Mouse (Mus musculus) cerebellum, adult 11 months (tissue): ENCODE results near the gene Msrb1.
A peak's percentile ranks its signal among the peaks of the same experiment; 100 is the strongest.
"Not testable (repeated sequence)": the region's sequence is repeated elsewhere in the genome, so short reads cannot be mapped to it uniquely, and the experiment has no call there.

Experiments
- DNase-seq: peaks from one replicate; pipeline ENCODE4 v3.0.0; 2022

Msrb1 gene

GRCm38 (mm10) chr17:24736330-24737051 is at the start of gene Msrb1:
Gene Msrb1 (plus strand): TSS chr17:24736642.
- peak; percentile 89 for DNase-seq

- DNase-seq = peak; percentile 46
Measured at GRCm38 (mm10) chr17:24687146-24687595, 49.3 kb upstream of the Msrb1 start.

DNA sequence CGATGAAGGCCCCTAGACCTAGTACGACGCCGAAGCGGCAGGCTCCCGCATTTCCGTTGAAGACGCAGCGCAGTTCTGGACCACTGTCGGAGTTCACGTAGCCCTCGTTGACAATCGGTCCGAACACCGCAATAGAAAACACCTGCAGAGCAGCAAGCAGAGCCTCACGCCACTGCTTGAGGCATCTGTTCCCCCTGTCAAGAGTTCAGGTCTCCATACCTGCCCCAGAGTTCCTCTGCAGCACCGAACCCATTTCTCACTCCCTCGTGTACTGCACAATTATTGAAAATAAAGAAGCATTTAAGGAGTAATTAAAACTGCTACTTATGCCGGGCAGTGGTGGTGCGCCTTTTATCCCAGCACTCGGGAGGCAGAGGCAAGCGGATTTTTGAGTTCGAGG is 48.8 kb upstream of the Msrb1 start:
- no peak for DNase-seq

DNA sequence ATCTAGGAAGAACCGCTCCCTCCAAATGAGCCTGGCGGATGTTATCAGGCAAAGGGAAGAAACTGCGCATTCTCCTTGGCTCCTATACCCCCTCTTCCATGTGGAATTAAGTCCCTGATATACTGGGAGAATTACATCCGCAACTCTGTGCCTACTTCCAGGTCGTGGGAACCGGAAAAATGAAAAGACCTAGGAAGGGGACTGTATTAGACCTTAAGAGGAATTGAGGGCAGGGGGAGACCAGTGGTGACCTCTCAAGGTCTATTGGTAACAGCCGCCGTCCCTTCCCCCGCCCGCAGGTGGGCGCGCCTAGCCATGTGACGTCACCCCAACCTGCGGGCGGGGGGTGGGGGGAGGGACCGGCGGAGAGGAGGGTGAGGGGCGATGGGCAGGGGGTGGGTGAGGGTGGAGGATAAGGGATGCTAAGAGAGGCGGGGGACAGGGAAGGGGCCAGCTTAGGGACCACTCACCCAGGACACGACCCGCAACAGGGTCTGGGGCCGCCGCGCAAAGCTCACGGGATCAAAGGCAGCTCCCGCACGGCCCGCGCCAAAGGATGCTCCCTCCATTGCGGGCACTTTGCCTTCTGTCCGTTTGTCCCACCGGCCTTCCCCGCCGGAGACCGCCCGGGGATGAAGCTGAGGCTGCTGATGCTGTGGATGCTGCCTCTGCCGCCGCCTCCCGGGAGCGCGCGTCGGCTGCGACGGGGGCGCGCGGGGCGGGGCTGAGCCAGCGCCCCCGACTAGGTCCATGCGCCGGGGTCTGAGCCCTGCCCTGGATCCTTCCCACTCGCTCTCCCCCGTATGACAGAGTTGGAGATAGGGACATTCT is 47.0 kb upstream of the Msrb1 start, which contains the start of gene Syngr3:
Gene Syngr3, minus strand, starts transcription at position 705 of the 831 bp plus-strand sequence.
- peak; percentile 57 for DNase-seq

GRCm38 (mm10) chr17:24692385-24692784 is 44.1 kb upstream of the Msrb1 start:
- DNase-seq = no peak

GRCm38 (mm10) chr17:24695326-24696010 is 41.0 kb upstream of the Msrb1 start:
- no peak for DNase-seq

DNA sequence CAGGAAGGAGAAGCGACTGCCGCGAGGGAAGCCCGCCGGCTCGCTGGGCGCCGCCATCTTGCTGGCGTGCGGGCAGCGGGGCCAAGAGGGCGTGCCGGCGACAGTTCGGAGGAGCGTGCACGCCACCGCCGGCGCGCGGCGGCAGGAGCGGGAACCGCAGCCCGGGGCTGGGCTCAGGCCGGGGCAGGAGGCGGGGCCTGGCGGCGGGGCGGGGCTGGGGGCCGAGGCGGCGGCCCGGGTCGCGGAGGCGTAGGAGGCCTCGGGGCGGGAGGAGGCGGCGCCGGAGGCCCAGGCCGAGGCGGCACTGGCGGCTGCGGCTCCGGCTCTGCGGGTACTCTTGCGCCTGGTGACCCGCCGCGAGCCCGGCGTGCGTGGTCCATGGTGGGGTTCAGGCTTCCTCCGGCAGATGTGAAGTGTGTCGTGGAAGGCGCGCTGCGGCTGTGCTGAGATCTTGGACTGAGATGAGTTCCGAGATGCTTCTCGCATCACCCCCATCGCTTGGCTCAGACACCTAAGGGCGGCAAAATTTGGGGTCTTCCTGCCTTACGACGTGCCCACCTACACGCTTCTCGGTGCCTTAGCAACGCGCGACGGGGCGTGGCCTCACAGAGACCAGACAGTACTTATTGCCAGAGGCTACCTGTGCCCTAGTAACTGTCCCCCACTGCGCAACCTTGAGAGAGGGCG is 40.3 kb upstream of the Msrb1 start, which contains the start of the genes Gfer and Noxo1:
Gene Gfer, minus strand, starts transcription at position 146 of the 687 bp plus-strand sequence.
Gene Noxo1, plus strand, starts transcription at position 224 of the 687 bp plus-strand sequence.
- peak; percentile 84 for DNase-seq

GRCm38 (mm10) chr17:24697985-24698384 is 38.5 kb upstream of the Msrb1 start:
- DNase-seq = no peak

DNA sequence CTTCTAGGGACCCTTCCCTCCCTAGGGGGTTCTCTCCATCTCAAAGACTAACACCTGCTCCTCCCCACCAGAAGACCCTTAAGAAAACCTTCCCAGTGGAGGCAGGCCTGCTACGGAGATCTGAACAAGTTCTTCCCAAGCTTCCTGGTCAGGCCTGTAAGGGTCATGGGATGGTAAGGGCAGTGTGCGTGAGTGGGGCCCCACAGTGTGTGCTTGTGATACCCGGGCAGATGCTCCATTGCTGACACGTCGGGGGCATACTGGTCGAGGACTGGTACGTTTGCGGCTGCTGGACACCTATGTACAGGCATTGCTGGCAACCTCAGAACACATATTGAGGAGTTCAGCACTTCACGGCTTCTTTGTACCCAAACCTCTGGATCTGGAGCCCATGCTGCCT is 37.7 kb upstream of the Msrb1 start:
- no peak for DNase-seq

- no peak for DNase-seq
Measured at GRCm38 (mm10) chr17:24699473-24699872, 37.0 kb upstream of the Msrb1 start.

DNA sequence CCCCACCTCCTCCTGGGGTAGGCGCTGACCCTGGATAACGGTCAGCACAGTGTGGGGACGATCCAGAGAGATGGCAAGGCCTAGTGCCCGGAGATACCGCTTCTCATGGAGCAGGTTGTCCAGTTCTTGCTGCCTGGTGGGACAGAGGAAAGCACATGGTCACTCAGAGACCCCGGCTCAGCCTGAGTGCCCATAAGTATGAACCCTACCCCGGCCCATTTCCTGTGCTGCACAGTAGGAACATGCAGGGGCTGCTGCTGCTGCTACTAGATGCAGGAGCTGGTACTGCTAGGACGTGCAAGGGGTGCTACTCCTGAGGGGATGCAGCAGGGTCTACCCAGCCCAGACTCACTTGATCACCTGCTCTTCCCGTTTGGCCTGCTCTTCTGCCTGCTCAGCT is 35.2 kb upstream of the Msrb1 start:
- DNase-seq = no peak

- DNase-seq = peak; percentile 11
Measured at GRCm38 (mm10) chr17:24705821-24706220, 30.6 kb upstream of the Msrb1 start.

DNA sequence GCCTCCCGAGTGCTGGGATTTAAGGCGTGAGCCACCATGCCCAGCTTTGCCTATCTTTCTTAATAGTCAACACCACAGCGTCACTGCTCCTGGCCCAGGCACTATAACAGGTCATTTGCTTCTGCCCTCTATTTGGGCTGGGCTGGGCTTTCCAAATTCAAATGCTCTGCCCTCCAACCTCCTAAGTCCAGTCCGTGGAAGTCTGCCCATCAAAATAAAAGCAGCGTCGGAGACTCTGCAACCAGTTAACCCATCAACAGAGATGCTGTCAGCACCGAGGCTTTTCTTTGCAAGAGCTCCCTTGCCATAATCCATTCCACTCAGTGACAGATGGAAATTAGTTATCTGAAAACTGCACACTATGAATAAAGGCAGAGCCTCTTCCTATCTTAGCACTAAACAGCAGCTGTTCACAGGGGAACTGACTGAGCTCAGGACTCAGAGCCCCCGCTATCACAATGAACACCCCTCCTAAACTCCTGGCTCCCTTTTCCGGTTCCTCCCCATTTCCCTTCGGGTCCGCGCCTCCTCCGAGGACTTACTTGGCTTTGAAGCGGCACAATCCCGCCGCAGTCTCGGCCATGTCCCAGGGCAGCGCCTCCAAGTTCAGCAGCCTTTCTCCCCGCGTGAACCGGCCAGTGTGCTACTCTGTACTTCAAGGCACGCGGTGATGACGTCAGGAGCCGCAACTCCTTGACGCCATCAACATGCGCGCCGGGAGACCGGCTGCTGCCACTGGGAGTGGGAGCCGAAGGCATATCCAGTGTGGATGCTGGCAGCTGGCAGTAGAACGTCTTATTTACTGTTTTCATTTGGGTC is 29.3 kb upstream of the Msrb1 start, which contains the start of gene Tbl3:
Gene Tbl3, minus strand, starts transcription at position 679 of the 819 bp plus-strand sequence.
- peak; percentile 87 for DNase-seq

DNA sequence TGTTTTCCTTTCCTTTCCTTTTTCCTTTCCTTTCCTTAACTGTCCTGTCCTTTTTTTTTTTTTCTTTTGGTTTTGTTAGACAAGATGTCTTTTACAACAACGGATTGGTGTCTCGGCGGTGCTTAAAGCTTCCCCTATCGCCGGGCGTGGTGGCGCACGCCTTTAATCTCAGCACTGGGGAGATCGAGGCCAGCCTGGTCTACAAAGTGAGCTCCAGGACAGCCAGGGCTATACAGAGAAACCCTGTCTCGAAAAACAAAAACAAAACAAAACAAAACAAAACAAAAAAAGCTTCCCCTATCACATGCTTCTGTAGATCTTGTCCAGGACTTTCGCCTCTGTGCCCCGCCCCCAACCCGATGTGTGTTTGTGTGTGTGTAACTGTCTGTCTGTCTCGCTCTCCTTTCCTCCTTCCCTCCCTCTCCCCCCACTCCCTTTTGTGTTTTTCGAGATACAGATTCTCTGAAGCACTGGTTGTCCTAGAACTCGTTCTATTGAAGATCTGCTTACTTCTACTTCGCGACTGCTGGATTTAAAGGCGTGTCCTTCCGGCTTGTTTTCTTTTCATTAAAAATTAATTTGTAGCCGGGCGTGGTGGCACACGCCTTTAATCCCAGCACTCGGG is 28.5 kb upstream of the Msrb1 start:
- no peak for DNase-seq

GRCm38 (mm10) chr17:24708646-24709045 is 27.8 kb upstream of the Msrb1 start:
- no peak for DNase-seq

DNA sequence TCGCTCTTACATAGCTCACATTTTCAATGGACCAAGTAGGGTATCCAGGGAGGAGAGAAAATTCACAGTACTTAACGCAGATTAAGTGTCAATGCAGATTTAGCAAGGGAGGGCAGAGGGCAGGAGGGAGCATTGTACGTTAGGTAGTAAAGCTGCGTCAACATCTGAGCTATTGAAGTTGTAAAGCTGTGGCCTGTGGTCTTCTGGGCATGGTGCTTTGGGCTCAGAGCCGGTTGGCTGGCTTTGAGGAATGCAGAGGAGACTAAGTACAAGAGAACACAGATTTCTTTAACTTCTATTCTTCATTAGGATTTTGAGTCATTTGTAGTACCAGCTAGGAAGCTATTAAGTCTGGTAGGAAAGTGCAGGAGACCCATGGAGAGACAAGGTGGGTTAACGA is 20.9 kb upstream of the Msrb1 start:
- no peak for DNase-seq

GRCm38 (mm10) chr17:24716166-24716682 is 20.2 kb upstream of the Msrb1 start:
- DNase-seq = peak; percentile 19

- DNase-seq = no peak
Measured at GRCm38 (mm10) chr17:24717943-24718342, 18.5 kb upstream of the Msrb1 start, which contains the start of the genes Rnf151 and Rps2. Gene Rnf151 (minus strand): TSS chr17:24718063. Gene Rps2 (plus strand): TSS chr17:24718116.

- DNase-seq = not testable (repeated sequence)
Measured at GRCm38 (mm10) chr17:24718938-24719337, 17.5 kb upstream of the Msrb1 start.

- peak; percentile 97 for DNase-seq
Measured at GRCm38 (mm10) chr17:24719494-24720222, 16.8 kb upstream of the Msrb1 start.
